Mouse (Mus musculus): ENCODE data around the gene P4ha1.

The P4ha1 gene

GRCm38 (mm10) chr10:59323488-59324161 lies 529 bp downstream of the P4ha1 start:
- peak; percentile 68 for DNase-seq (ENCODE audit: low spot score)

GRCm38 (mm10) chr10:59324311-59325165 lies 1.4 kb downstream of the P4ha1 start:
- DNase-seq (ENCODE audit: low spot score): no peak

GRCm38 (mm10) chr10:59326612-59327315 lies 3.7 kb downstream of the P4ha1 start:
- DNase-seq (ENCODE audit: low spot score): no peak

GRCm38 (mm10) chr10:59327316-59327710 lies 4.2 kb downstream of the P4ha1 start:
- no peak for DNase-seq (ENCODE audit: low spot score)

- DNase-seq (ENCODE audit: low spot score): no peak
These were observed 8.6 kb downstream of the P4ha1 start for GRCm38 (mm10) chr10:59331546-59332256.

GRCm38 (mm10) chr10:59333400-59333799 lies 10.3 kb downstream of the P4ha1 start:
- no peak for DNase-seq (ENCODE audit: low spot score)

- DNase-seq (ENCODE audit: low spot score): peak; percentile 50
These were observed 12.1 kb downstream of the P4ha1 start for GRCm38 (mm10) chr10:59334899-59335798.

- no peak for DNase-seq (ENCODE audit: low spot score)
These were observed 13.0 kb downstream of the P4ha1 start for GRCm38 (mm10) chr10:59336124-59336523.

- DNase-seq (ENCODE audit: low spot score): no peak
These were observed 23.5 kb downstream of the P4ha1 start for GRCm38 (mm10) chr10:59346560-59346959.

- DNase-seq (ENCODE audit: low spot score): no peak
These were observed 25.1 kb downstream of the P4ha1 start for GRCm38 (mm10) chr10:59348200-59348599.

- DNase-seq (ENCODE audit: low spot score): no peak
These were observed 26.4 kb downstream of the P4ha1 start for GRCm38 (mm10) chr10:59349536-59349935.

- DNase-seq (ENCODE audit: low spot score): no peak
These were observed 30.0 kb downstream of the P4ha1 start for GRCm38 (mm10) chr10:59353065-59353464.

- DNase-seq (ENCODE audit: low spot score): no peak
These were observed 31.0 kb downstream of the P4ha1 start for GRCm38 (mm10) chr10:59354120-59354519.

GRCm38 (mm10) chr10:59355020-59355419 lies 31.9 kb downstream of the P4ha1 start:
- no peak for DNase-seq (ENCODE audit: low spot score)

- no peak for DNase-seq (ENCODE audit: low spot score)
These were observed 35.6 kb downstream of the P4ha1 start for GRCm38 (mm10) chr10:59358744-59359143.

- DNase-seq (ENCODE audit: low spot score): no peak
These were observed 40.1 kb downstream of the P4ha1 start for GRCm38 (mm10) chr10:59363208-59363607.

GRCm38 (mm10) chr10:59364551-59364950 lies 41.5 kb downstream of the P4ha1 start:
- DNase-seq (ENCODE audit: low spot score): no peak

GRCm38 (mm10) chr10:59365804-59366589 lies 42.9 kb downstream of the P4ha1 start:
- DNase-seq (ENCODE audit: low spot score): no peak

GRCm38 (mm10) chr10:59366746-59367145 lies 43.6 kb downstream of the P4ha1 start:
- DNase-seq (ENCODE audit: low spot score): no peak

GRCm38 (mm10) chr10:59367206-59367605 lies 44.1 kb downstream of the P4ha1 start:
- DNase-seq (ENCODE audit: low spot score): no peak
